Mouse (Mus musculus) thymus, adult 2 months (tissue): Measurements from ENCODE around the gene Gcm1. TPM values are rescaled to one million over a fixed set of nuclear protein-coding genes. Genes with fewer than 3 reads are reported as not detected.

Experiments used
- DNase-seq: peaks from one replicate; pipeline ENCODE4 v3.0.0; 2021
- H3K27ac ChIP-seq: fragments of 200-500 bp; 2 replicates; pipeline ENCODE4 v1.5.1; 2012; ENCODE audit warnings: low read length, control low read depth; ENCODE audit not compliant: control insufficient read depth, insufficient read depth
- H3K27me3 ChIP-seq: fragments of 200-500 bp; 2 replicates; pipeline ENCODE4 v1.6.1; 2012; ENCODE audit warnings: mild to moderate bottlenecking, low read length, moderate library complexity, mixed read lengths; ENCODE audit not compliant: control insufficient read depth, insufficient read depth
- H3K36me3 ChIP-seq: fragments of 200-500 bp; 2 replicates; pipeline ENCODE4 v1.6.1; 2012; ENCODE audit warnings: mild to moderate bottlenecking, low read length, moderate library complexity; ENCODE audit not compliant: control insufficient read depth, insufficient read depth
- H3K4me1 ChIP-seq: fragments of 200-500 bp; replicated peaks from 2 replicates; pipeline ENCODE4 v1.6.1; 2012; ENCODE audit warnings: low read length; ENCODE audit not compliant: control insufficient read depth, insufficient read depth
- H3K4me3 ChIP-seq: fragments of 200-500 bp; 2 replicates; pipeline ENCODE4 v1.5.1; 2012; ENCODE audit warnings: mild to moderate bottlenecking, low read length, control low read depth, moderate library complexity; ENCODE audit not compliant: control insufficient read depth, insufficient read depth
- CTCF ChIP-seq: fragments of 200-500 bp; IDR thresholded peaks from 2 replicates; pipeline ENCODE4 v1.5.1; 2012; ENCODE audit warnings: mild to moderate bottlenecking, control low read depth, low read length, moderate library complexity, borderline replicate concordance; ENCODE audit not compliant: control insufficient read depth, poor library complexity, insufficient read depth; ENCODE audit errors: extremely low read depth
- POLR2A ChIP-seq: fragments of 200-500 bp; IDR thresholded peaks from 2 replicates; pipeline ENCODE4 v1.6.1; 2012; ENCODE audit warnings: mild to moderate bottlenecking, low read length, control low read depth, moderate library complexity; ENCODE audit not compliant: control insufficient read depth, poor library complexity, insufficient read depth; ENCODE audit errors: extremely low read depth
- WGBS: fragments of 180-500 bp; shearing (Covaris S2); methylation state at CpG from one replicate; pipeline ENCODE4 v1.1.7; 2018; 5-methylcytosine and 5-hydroxymethylcytosine counted together
- polyA plus RNA-seq: library from polyadenylated mRNA; depleted of rRNA; stranded (reverse); fragments of >200 nt; gene quantifications from 2 replicates; pipeline ENCODE4 v1.2.3, GENCODE M21; 2012

Gene Gcm1
- polyA plus RNA-seq, 1 experiment = 0.20 TPM

DNA sequence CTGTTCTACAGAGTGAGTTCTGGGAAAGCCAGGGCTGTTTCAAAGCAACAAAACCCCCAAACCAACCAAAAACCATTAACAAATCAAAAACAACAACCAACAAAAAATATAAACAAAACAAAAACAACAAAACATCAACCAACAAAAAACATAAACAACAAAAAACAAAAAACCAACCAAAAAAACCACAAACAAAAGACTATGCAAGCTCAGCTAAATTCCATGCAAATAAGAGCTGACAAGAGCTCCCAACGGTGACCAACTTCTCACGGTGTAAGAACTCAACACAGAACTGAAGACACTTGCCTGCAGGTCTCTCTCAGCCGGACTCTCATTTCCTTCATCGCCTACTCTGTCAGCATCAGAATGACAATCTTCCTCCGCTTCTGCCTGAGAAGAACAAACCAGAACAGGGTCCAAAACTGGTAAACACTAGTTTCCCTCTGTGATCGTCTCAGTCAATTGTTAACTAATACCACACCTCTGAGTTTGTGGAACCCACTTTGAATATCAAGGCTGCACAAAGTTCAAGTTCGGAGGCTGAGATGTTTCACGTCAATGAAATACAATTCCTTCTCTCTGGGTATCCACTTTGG lies 52.3 kb downstream of the Gcm1 start:
- Histone ChIP-seq H3K27ac (no peak overlapping the region), H3K27me3 (no peaks in the 10 kb centered on the region), H3K36me3 (peaks cover 18% of the 10 kb centered on the region), H3K4me1 (peaks cover 15% of the 10 kb centered on the region), H3K4me3 (no peak overlapping the region)
- DNase-seq = no peak
- TF ChIP-seq CTCF (no peak), POLR2A (no peak)
- WGBS = 95% methylated on average over 8 of the region's 8 CpGs

DNA sequence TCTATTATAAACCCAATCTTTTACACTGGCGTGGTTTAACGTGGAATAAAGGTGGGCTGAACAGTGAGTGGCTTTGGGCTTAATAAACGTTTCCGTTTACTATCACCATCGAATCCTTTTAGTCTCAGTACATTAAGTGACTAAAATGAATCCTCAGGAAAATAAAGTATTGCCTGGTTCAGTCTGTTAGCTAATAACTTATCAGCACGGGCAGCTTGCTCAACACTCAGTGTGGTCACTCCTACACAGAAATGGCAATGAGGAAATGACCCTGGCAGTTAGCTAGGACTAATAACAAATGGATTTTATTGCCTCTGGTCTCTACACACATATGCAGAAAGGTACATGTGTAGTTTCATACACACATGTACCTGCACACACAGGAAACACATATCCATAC lies 53.2 kb downstream of the Gcm1 start:
- Histone ChIP-seq H3K4me3 (no peak overlapping the region), H3K27me3 (no peaks in the 10 kb centered on the region), H3K36me3 (peaks cover 11% of the 10 kb centered on the region), H3K4me1 (peaks cover 15% of the 10 kb centered on the region), H3K27ac (no peak overlapping the region)
- DNase-seq = no peak
- no peak for TF ChIP-seq CTCF
- TF ChIP-seq POLR2A = no peak
- 92% methylated on average over 6 of the region's 6 CpGs for WGBS

DNA sequence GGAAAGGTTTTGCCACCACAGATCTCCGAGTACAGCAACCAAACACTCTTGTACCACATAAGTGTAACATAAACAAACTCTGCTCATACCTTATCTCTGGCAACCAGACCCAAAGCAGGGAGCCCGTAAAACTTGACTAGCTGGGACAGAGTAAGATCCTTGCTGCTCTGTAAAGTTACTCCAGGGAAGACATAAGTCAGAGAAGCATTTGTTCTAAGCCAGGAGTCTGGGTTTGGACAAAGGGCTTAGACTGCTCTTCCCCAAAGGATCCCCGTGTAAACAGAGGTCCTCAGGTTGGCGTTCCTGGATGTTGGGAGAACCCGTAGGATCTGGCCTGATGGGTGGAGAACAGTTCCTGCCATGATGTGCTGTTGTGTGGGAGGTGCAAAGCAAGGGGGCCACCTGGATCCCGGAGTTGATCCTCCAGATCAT lies 53.8 kb downstream of the Gcm1 start:
- WGBS = 92% methylated on average over 6 of the region's 6 CpGs
- TF ChIP-seq POLR2A (no peak), CTCF (no peak)
- no peak for DNase-seq
- H3K4me1 ChIP-seq = peaks cover 12% of the 10 kb centered on the region
- H3K4me3 ChIP-seq = no peak overlapping the region
- H3K27ac ChIP-seq = no peak overlapping the region
- H3K36me3 ChIP-seq = peaks cover 7% of the 10 kb centered on the region
- H3K27me3 ChIP-seq = no peaks in the 10 kb centered on the region

DNA sequence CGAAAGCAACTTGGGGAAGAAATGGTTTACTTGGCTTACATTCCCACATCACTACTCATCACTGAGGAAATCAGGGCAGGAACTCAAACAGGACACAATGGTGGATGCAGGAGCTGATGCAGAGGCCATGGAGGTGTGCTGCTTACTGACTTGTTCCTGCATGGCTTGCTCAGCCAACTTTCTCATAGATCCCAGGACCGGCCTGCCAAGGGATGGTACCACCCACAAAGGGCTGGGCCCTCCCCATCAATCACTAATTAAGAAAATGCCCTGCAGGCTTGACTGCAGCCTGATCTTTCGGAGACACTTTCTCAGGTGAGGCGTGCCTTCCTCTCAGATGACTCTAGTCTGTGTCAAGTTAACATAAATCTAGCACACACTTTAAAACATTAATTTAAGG lies 55.1 kb downstream of the Gcm1 start:
- no peaks in the 10 kb centered on the region for H3K27me3 ChIP-seq
- peaks cover 7% of the 10 kb centered on the region for H3K36me3 ChIP-seq
- peaks cover 4% of the 10 kb centered on the region for H3K4me1 ChIP-seq
- no peak overlapping the region for H3K4me3 ChIP-seq
- H3K27ac ChIP-seq = no peak overlapping the region
- TF ChIP-seq POLR2A = no peak
- TF ChIP-seq CTCF = no peak
- WGBS = 92% methylated on average over 4 of the region's 4 CpGs
- DNase-seq = no peak

DNA sequence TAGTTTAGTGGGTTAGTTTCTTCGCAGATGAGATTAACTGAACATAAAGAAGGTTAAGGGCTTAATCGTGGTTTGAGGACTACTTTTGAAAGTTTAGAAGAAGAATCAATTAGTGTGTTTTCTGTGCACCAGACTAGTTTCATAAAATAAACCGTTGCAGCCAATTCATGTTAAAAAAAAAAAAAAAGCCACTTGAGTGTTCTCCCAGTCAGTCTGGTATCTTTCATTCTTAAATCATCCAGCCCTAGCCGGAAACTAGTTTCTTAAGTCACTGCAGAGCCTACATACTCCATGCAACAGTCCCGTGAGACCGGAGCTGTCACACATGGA lies 55.8 kb downstream of the Gcm1 start:
- Histone ChIP-seq H3K36me3 (peaks cover 3% of the 10 kb centered on the region), H3K27me3 (no peaks in the 10 kb centered on the region), H3K4me3 (peak overlapping the region; percentile 61), H3K4me1 (no peaks in the 10 kb centered on the region; the same call in 1 of the 2 replicates), H3K27ac (no peak overlapping the region)
- TF ChIP-seq CTCF (no peak), POLR2A (no peak)
- WGBS = 10% methylated on average over 6 of the region's 6 CpGs
- no peak for DNase-seq

DNA sequence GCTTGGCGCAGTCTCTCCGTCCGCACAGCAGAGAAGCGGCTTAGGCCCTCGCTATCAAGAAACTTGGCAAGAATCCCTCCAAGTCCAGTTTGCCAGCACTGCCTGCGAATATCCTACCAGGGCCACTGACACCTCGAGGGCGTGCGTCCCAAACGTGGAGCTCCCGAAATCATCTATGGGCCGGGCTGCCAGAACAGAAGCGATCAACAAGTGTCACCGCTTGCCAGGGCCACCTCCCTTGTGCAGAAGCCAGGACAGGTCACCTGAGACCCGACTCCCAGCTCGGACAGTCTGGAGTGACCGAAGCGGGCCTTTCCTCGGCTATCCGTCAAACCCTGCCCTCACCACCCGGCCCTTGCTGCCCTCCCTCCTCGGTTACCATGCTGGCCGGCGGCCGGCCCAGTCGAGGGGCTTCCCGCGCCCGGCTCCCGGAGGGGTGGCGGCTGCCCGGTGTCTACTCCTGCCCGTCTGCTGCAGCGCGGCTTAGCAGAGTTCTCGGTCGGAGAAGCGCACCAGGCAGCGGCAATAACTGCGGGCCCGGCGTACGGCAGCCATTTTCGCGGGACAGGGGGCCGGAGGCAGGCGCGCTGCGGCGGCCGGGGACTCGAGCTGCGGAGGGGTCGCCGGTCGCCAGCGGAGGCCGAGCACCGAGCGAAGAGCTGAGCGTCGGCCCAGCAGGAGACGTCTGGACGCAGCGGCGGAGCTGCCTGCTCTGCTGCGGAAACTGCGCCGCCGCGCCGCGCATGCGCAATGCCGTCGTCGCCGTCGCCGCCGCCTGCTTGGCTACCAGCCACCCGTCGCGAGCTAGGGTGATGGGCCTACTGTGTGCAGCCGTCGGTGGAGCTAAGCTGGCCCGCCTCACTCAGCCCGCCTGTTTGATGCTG lies 56.4 kb downstream of the Gcm1 start:
- peak overlapping the region; percentile 61 for H3K4me3 ChIP-seq
- no peaks in the 10 kb centered on the region for H3K36me3 ChIP-seq
- DNase-seq = peak; percentile 78
- no peaks in the 10 kb centered on the region; the same call in 1 of the 2 replicates for H3K4me1 ChIP-seq
- under 1% methylated on average over 88 of the region's 88 CpGs for WGBS
- H3K27ac ChIP-seq = peak overlapping the region; percentile 84
- TF ChIP-seq CTCF (0 out of 2 replicates have a peak, but pooled peaks have one; percentile 15), POLR2A (peak; percentile 91)
- H3K27me3 ChIP-seq = no peaks in the 10 kb centered on the region
